Mouse (Mus musculus): Measurements from ENCODE around the gene Tbp. TPM values are rescaled to one million over a fixed set of nuclear protein-coding genes. Genes with fewer than 3 reads are reported as not detected.

Gene Tbp
- polyA plus RNA-seq, 1 experiment from 2014 or later = 69.9 TPM

GRCm38 (mm10) chr17:15559946-15560345 lies 60.3 kb downstream of the Tbp start:
- H3K9ac ChIP-seq (replicated peaks; ENCODE audit: low read depth, low read length) = no peak overlapping the region
- whole genome bisulfite sequencing = 86% methylated on average over 2 of the region's 2 CpGs
- H3K36me3 ChIP-seq (ENCODE audit: control insufficient read depth, insufficient read depth, low read length) = no peaks in the 10 kb centered on the region
- H3K4me1 ChIP-seq (ENCODE audit: control insufficient read depth, insufficient read depth, low read length) = 0 out of 2 replicates have a peak, but pooled peaks cover 2% of the 10 kb centered on the region
- H3K4me2 ChIP-seq (ENCODE audit: low read depth, low read length) = no peak overlapping the region
- ATAC-seq (ENCODE audit: low read depth) = no peak
- H3K4me3 ChIP-seq (ENCODE audit: low read depth, low read length) = no peak overlapping the region
- H3K27ac ChIP-seq (ENCODE audit: low read depth, low read length) = no peak overlapping the region
- no peaks in the 10 kb centered on the region for H3K9me3 ChIP-seq (ENCODE audit: control insufficient read depth, low read length)
- H3K27me3 ChIP-seq (ENCODE audit: control insufficient read depth, insufficient read depth, low read length) = no peaks in the 10 kb centered on the region

GRCm38 (mm10) chr17:15564014-15564927 lies 64.6 kb downstream of the Tbp start, which contains the start of gene Prdm9:
Gene Prdm9 (minus strand): TSS chr17:15564354.
- H3K36me3 ChIP-seq (ENCODE audit: control insufficient read depth, insufficient read depth, low read length) = no peaks in the 10 kb centered on the region

GRCm38 (mm10) chr17:15564928-15565300 lies 65.2 kb downstream of the Tbp start:
- Histone ChIP-seq H3K36me3 (ENCODE audit: control insufficient read depth, insufficient read depth, low read length) (no peaks in the 10 kb centered on the region), H3K27ac (ENCODE audit: low read depth, low read length) (no peak overlapping the region), H3K9me3 (ENCODE audit: control insufficient read depth, low read length) (no peaks in the 10 kb centered on the region), H3K4me2 (ENCODE audit: low read depth, low read length) (peak overlapping the region; percentile 63), H3K27me3 (ENCODE audit: control insufficient read depth, insufficient read depth, low read length) (no peaks in the 10 kb centered on the region; the same call in 1 of the 2 replicates), H3K9ac (replicated peaks; ENCODE audit: low read depth, low read length) (0 out of 2 replicates have a peak overlapping the region, but pooled peaks have one; percentile 26), H3K4me1 (ENCODE audit: control insufficient read depth, insufficient read depth, low read length) (0 out of 2 replicates have a peak, but pooled peaks cover 2% of the 10 kb centered on the region), H3K4me3 (ENCODE audit: low read depth, low read length) (peak overlapping the region; percentile 57)
- peak; percentile 14; the same call in 1 of the 2 replicates for ATAC-seq (ENCODE audit: low read depth)
- WGBS = 44% methylated on average over 12 of the region's 12 CpGs

More at GRCm38 (mm10) chr17:15564014-15564927, 64.6 kb downstream of the Tbp start, which contains the start of gene Prdm9:
- peak within 1 kb of the TSS; percentile 74 for H3K4me2 ChIP-seq (ENCODE audit: low read depth, low read length)
- no peaks in the 10 kb centered on the region for H3K9me3 ChIP-seq (ENCODE audit: control insufficient read depth, low read length)
- ATAC-seq (ENCODE audit: low read depth) = peak; percentile 98
- peak within 1 kb of the TSS; percentile 60 for H3K9ac ChIP-seq (replicated peaks; ENCODE audit: low read depth, low read length)
- peak within 1 kb of the TSS; percentile 57 for H3K4me3 ChIP-seq (ENCODE audit: low read depth, low read length)
- no peaks in the 10 kb centered on the region for H3K27me3 ChIP-seq (ENCODE audit: control insufficient read depth, insufficient read depth, low read length)
- WGBS = under 1% methylated on average over 43 of the region's 43 CpGs
- H3K4me1 ChIP-seq (ENCODE audit: control insufficient read depth, insufficient read depth, low read length) = 0 out of 2 replicates have a peak, but pooled peaks cover 2% of the 10 kb centered on the region
- H3K27ac ChIP-seq (ENCODE audit: low read depth, low read length) = peak within 1 kb of the TSS; percentile 91

- ATAC-seq (ENCODE audit: low read depth) = no peak
- no peaks in the 10 kb centered on the region for H3K36me3 ChIP-seq (ENCODE audit: control insufficient read depth, insufficient read depth, low read length)
- H3K27ac ChIP-seq (ENCODE audit: low read depth, low read length) = no peak overlapping the region
- H3K9me3 ChIP-seq (ENCODE audit: control insufficient read depth, low read length) = no peaks in the 10 kb centered on the region
- no peaks in the 10 kb centered on the region; the same call in 1 of the 2 replicates for H3K27me3 ChIP-seq (ENCODE audit: control insufficient read depth, insufficient read depth, low read length)
- 70% methylated on average over 5 of the region's 5 CpGs for WGBS
- H3K4me2 ChIP-seq (ENCODE audit: low read depth, low read length) = no peak overlapping the region
- H3K9ac ChIP-seq (replicated peaks; ENCODE audit: low read depth, low read length) = no peak overlapping the region
- H3K4me1 ChIP-seq (ENCODE audit: control insufficient read depth, insufficient read depth, low read length) = 0 out of 2 replicates have a peak, but pooled peaks cover 2% of the 10 kb centered on the region
- no peak overlapping the region for H3K4me3 ChIP-seq (ENCODE audit: low read depth, low read length)
Observed at GRCm38 (mm10) chr17:15566908-15567307, 67.2 kb downstream of the Tbp start.

DNA sequence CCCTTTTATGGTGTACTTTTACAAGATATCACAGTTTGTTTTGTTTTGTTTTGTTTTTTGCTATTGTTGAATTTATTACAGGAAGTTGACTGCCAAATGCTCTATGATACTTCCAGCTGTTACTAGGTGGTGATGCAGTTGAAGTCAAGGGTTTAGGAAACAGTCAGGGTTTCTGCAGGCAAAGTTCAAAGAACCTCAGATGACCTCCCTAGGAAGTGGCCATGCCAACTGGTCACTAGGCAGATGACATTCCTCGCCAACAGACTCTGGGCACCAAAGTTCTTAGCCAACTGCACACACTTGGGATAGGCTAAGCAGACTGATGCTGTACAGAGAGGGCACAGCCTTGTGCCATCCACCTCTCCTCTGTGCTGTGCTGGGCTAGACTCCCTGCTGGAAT lies 75.4 kb downstream of the Tbp start:
- no peak overlapping the region for H3K4me2 ChIP-seq (ENCODE audit: low read depth, low read length)
- 63% methylated on average over 1 of the region's 1 CpGs for WGBS
- H3K9me3 ChIP-seq (ENCODE audit: control insufficient read depth, low read length) = no peaks in the 10 kb centered on the region
- H3K36me3 ChIP-seq (ENCODE audit: control insufficient read depth, insufficient read depth, low read length) = no peaks in the 10 kb centered on the region
- H3K4me3 ChIP-seq (ENCODE audit: low read depth, low read length) = no peak overlapping the region
- H3K9ac ChIP-seq (replicated peaks; ENCODE audit: low read depth, low read length) = no peak overlapping the region
- ATAC-seq (ENCODE audit: low read depth) = no peak
- no peak overlapping the region for H3K27ac ChIP-seq (ENCODE audit: low read depth, low read length)
- H3K27me3 ChIP-seq (ENCODE audit: control insufficient read depth, insufficient read depth, low read length) = no peaks in the 10 kb centered on the region
- H3K4me1 ChIP-seq (ENCODE audit: control insufficient read depth, insufficient read depth, low read length) = no peaks in the 10 kb centered on the region

GRCm38 (mm10) chr17:15577291-15577694 lies 77.6 kb downstream of the Tbp start:
- Histone ChIP-seq H3K27ac (ENCODE audit: low read depth, low read length) (no peak overlapping the region), H3K4me3 (ENCODE audit: low read depth, low read length) (peak overlapping the region; percentile 14; the same call in 1 of the 2 replicates), H3K4me1 (ENCODE audit: control insufficient read depth, insufficient read depth, low read length) (no peaks in the 10 kb centered on the region), H3K9ac (replicated peaks; ENCODE audit: low read depth, low read length) (no peak overlapping the region), H3K27me3 (ENCODE audit: control insufficient read depth, insufficient read depth, low read length) (no peaks in the 10 kb centered on the region), H3K9me3 (ENCODE audit: control insufficient read depth, low read length) (no peaks in the 10 kb centered on the region), H3K4me2 (ENCODE audit: low read depth, low read length) (peak overlapping the region; percentile 40), H3K36me3 (ENCODE audit: control insufficient read depth, insufficient read depth, low read length) (no peaks in the 10 kb centered on the region)
- peak; percentile 65 for ATAC-seq (ENCODE audit: low read depth)
- 1% methylated on average over 32 of the region's 32 CpGs for WGBS

Other genes starting within 250 kb of the Tbp start
- 15.1 and 18.8 TPM in 2 replicates for gene Dll1, start 123.0 kb upstream of the Tbp start, polyA plus RNA-seq (2014; fragmentation: Nextera tagmentation; extraction: Ambion mirVana)
- gene Fam120b, start 103.7 kb upstream of the Tbp start, polyA plus RNA-seq (2014; fragmentation: Nextera tagmentation; extraction: Ambion mirVana) = 50.7 and 51.0 TPM in 2 replicates
- 261 and 264 TPM in 2 replicates for gene Psmb1, start 137 bp upstream of the Tbp start, polyA plus RNA-seq (2014; fragmentation: Nextera tagmentation; extraction: Ambion mirVana)
- gene Pdcd2, start 27.4 kb downstream of the Tbp start, polyA plus RNA-seq (2014; fragmentation: Nextera tagmentation; extraction: Ambion mirVana) = 68.2 and 78.1 TPM in 2 replicates
- 1.0 and 2.7 TPM in 2 replicates for gene Prdm9, start 64.5 kb downstream of the Tbp start, polyA plus RNA-seq (2014; fragmentation: Nextera tagmentation; extraction: Ambion mirVana)
- gene Chd1, start 205.1 kb downstream of the Tbp start, polyA plus RNA-seq (2014; fragmentation: Nextera tagmentation; extraction: Ambion mirVana) = 21.4 and 24.1 TPM in 2 replicates